Mouse (Mus musculus): ENCODE data around the gene Gm10260. TPM values are rescaled to one million over a fixed set of nuclear protein-coding genes. Genes with fewer than 3 reads are reported as not detected.
A peak's percentile ranks its signal among the peaks of the same experiment; 100 is the strongest.

Gm10260 gene
- polyA plus RNA-seq, 1 experiment from 2014 or later = 5.0 TPM

DNA sequence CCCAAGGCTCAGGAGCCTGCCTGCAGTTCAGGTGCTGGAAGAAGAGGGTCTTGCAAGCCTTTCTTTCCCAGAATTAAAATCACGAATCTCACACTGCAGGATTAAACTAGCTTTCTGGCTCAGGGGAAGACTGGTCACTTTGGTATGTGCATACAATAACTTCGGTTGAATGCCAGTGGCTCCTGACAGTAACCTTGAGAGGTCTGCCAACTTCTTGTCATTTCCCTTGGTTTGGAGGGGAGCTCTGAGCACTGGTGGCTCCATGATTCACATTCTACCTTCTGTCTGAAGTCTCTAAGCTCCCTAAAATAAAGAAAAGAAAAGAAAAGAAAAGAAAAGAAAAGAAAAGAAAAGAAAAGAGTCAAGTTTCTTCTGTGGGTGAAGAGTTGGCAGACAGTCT is 16.4 kb downstream of the Gm10260 start:
- Histone ChIP-seq H3K4me1 (replicated peaks) (peaks cover 38% of the 10 kb centered on the region), H3K4me2 (peak overlapping the region; percentile 64), H3K4me3 (replicated peaks) (no peak overlapping the region), H3K27me3 (no peaks in the 10 kb centered on the region), H3K9ac (peak overlapping the region; percentile 16), H3K27ac (replicated peaks) (peak overlapping the region; percentile 81), H3K9me3 (replicated peaks) (no peaks in the 10 kb centered on the region), H3K36me3 (replicated peaks) (no peaks in the 10 kb centered on the region)
- no peak for ATAC-seq (ENCODE audit: insufficient read depth)
- WGBS (ENCODE audit: insufficient replicate concordance) = 26% methylated on average over 2 of the region's 2 CpGs

DNA sequence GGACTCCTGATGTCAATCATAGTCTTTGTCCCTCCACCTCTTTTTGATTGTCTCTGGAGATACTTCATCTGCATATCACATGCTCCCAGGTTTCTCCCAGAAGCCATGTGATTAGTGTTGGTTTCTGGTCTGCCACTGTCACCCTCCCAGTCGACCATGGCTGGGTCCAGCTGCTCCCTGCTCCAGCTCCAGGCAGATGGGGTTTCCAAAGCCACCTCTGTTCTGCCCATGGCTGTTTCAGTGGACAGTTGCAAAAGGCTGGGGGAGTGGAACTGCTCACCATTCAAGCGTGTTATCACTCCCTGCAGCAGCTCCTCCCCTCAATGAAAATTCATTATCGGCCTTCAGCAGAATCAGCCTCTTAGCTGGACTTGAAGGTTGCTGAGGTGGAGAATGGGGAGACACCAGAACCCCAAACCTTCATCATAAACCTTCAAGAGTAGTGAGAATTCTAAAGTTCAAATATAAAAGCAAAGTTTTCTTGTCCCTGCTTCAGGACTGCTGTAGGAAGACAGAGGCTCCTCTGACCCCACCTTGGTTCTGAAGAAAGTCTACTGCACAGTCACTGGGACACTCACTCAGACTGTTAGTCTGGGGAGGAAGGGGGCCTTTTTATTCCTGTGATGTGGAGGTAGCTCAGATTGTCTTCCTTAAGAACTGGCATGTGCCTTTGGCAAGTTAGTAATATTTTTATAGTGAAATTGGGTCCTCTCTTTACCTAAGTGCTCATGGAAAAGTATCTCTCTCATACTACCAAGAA is 17.0 kb downstream of the Gm10260 start:
- H3K9ac ChIP-seq = peak overlapping the region; percentile 16; the same call in 1 of the 2 replicates
- 15% methylated on average over 3 of the region's 3 CpGs for WGBS (ENCODE audit: insufficient replicate concordance)
- H3K9me3 ChIP-seq (replicated peaks) = no peaks in the 10 kb centered on the region
- peaks cover 38% of the 10 kb centered on the region for H3K4me1 ChIP-seq (replicated peaks)
- peak overlapping the region; percentile 64 for H3K4me2 ChIP-seq
- peak; percentile 97 for ATAC-seq (ENCODE audit: insufficient read depth)
- H3K27me3 ChIP-seq = no peaks in the 10 kb centered on the region
- no peaks in the 10 kb centered on the region for H3K36me3 ChIP-seq (replicated peaks)
- H3K27ac ChIP-seq (replicated peaks) = peak overlapping the region; percentile 81
- H3K4me3 ChIP-seq (replicated peaks) = no peak overlapping the region

DNA sequence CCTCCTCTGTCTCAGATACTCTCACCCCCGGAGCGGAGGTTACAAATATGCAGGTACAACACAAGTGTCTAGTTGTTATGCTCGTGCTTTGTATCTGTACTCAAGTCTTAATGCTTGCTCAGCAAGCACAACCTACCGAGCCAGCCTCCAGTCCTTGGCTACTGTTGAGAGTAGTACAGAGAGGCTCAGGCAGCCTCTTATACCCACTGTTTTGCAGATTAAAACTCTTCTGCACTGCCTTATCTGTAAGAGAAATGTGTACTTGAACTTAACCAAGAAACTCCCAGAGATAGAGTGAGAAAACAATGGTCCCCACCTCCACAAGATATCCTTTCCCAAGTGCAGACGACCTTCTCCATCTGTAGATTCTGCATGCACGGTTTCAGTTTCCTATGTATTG is 24.5 kb downstream of the Gm10260 start:
- Histone ChIP-seq H3K36me3 (replicated peaks) (no peaks in the 10 kb centered on the region), H3K9me3 (replicated peaks) (no peaks in the 10 kb centered on the region), H3K9ac (no peak overlapping the region), H3K4me2 (no peak overlapping the region), H3K4me3 (replicated peaks) (no peak overlapping the region), H3K27ac (replicated peaks) (peak overlapping the region; percentile 7; the same call in 1 of the 2 replicates), H3K4me1 (replicated peaks) (peaks cover 16% of the 10 kb centered on the region), H3K27me3 (no peaks in the 10 kb centered on the region)
- 47% methylated on average over 6 of the region's 6 CpGs for WGBS (ENCODE audit: insufficient replicate concordance)
- peak; percentile 74; the same call in 1 of the 2 replicates for ATAC-seq (ENCODE audit: insufficient read depth)

- H3K4me3 ChIP-seq (replicated peaks) = no peak overlapping the region
- no peak for ATAC-seq (ENCODE audit: insufficient read depth)
Measured at GRCm38 (mm10) chr13:97734760-97735159, 25.7 kb downstream of the Gm10260 start.

GRCm38 (mm10) chr13:97725160-97725825 is 35.1 kb downstream of the Gm10260 start:
- Histone ChIP-seq H3K9me3 (replicated peaks) (no peaks in the 10 kb centered on the region), H3K4me1 (replicated peaks) (no peaks in the 10 kb centered on the region), H3K27me3 (no peaks in the 10 kb centered on the region), H3K9ac (no peak overlapping the region), H3K36me3 (replicated peaks) (no peaks in the 10 kb centered on the region), H3K27ac (replicated peaks) (no peak overlapping the region), H3K4me3 (replicated peaks) (no peak overlapping the region), H3K4me2 (no peak overlapping the region)
- no peak for ATAC-seq (ENCODE audit: insufficient read depth)
- 71% methylated on average over 11 of the region's 11 CpGs for WGBS (ENCODE audit: insufficient replicate concordance)

More at GRCm38 (mm10) chr13:97734760-97735159, 25.7 kb downstream of the Gm10260 start:
- peaks cover 16% of the 10 kb centered on the region for H3K4me1 ChIP-seq (replicated peaks)
- WGBS (ENCODE audit: insufficient replicate concordance) = 66% methylated on average over 3 of the region's 3 CpGs
- no peaks in the 10 kb centered on the region for H3K36me3 ChIP-seq (replicated peaks)
- no peak overlapping the region for H3K4me2 ChIP-seq
- no peak overlapping the region for H3K27ac ChIP-seq (replicated peaks)
- H3K27me3 ChIP-seq = no peaks in the 10 kb centered on the region
- no peaks in the 10 kb centered on the region for H3K9me3 ChIP-seq (replicated peaks)
- H3K9ac ChIP-seq = no peak overlapping the region

DNA sequence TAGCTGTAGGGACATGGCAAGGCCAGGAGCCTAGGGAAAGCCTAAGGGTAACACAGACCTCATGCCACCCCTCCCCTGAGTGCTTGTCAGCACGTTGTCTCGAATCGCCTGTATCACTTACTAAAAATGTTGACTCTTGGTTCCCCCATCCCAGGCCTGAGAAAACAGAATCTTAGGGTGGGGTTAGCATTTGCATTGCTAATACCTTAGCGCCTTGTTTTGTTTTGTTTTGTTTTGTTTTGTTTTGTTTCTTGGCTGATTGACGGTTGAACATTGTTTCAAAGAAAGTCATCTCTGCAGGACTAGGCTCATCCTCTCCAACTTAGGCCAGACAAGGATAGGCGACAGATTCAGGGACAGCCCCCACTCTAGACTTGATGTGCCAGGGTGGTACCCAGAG is 35.9 kb downstream of the Gm10260 start:
- Histone ChIP-seq H3K9me3 (replicated peaks) (no peaks in the 10 kb centered on the region), H3K4me2 (no peak overlapping the region), H3K27me3 (no peaks in the 10 kb centered on the region), H3K36me3 (replicated peaks) (no peaks in the 10 kb centered on the region), H3K27ac (replicated peaks) (no peak overlapping the region), H3K4me1 (replicated peaks) (no peaks in the 10 kb centered on the region), H3K4me3 (replicated peaks) (no peak overlapping the region), H3K9ac (no peak overlapping the region)
- WGBS (ENCODE audit: insufficient replicate concordance) = 69% methylated on average over 6 of the region's 6 CpGs
- no peak for ATAC-seq (ENCODE audit: insufficient read depth)

DNA sequence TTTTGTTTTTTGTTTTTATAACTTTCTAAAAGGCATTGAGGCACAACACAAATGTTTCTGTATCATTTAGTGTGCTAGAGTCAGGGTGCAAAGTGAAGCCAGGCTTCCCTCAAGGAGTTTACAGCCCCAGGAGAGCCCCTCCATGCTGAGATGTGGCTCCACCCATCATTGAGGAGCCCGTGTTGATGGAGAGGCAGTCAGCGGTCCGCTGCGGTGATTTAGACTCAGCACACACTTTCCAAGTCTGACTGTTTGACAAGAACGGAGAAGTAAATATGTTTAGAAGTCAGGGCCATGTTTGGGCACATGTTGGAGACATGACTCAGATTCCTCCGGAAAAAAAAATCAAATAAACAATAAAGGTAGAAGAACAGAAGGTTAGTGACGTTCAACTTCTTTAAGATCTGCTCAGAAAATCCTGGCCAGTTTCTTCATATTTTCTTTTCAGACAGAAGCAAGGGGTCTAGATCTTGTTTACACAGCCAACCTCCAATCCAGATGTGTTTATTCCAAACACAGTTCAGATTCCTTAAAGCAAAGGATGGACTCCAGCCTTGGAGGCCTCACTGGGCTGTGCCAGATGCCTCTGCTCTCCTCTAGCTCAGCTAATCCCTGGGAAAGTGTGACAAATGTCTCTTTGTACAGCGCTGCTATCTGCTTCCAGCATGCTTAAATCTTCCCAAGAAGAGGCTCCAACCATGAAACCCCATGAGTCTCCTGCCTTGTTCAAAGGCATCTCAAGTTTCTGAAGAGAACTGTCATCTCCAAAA is 47.7 kb downstream of the Gm10260 start:
- Histone ChIP-seq H3K36me3 (replicated peaks) (no peaks in the 10 kb centered on the region), H3K4me3 (replicated peaks) (no peak overlapping the region), H3K4me2 (no peak overlapping the region), H3K4me1 (replicated peaks) (no peaks in the 10 kb centered on the region), H3K9me3 (replicated peaks) (no peaks in the 10 kb centered on the region), H3K9ac (no peak overlapping the region), H3K27ac (replicated peaks) (no peak overlapping the region), H3K27me3 (no peaks in the 10 kb centered on the region)
- WGBS (ENCODE audit: insufficient replicate concordance) = 64% methylated on average over 8 of the region's 8 CpGs
- no peak for ATAC-seq (ENCODE audit: insufficient read depth)

- H3K4me2 ChIP-seq = no peak overlapping the region
- no peaks in the 10 kb centered on the region for H3K4me1 ChIP-seq (replicated peaks)
- no peak overlapping the region for H3K9ac ChIP-seq
- no peak overlapping the region for H3K4me3 ChIP-seq (replicated peaks)
- H3K27ac ChIP-seq (replicated peaks) = no peak overlapping the region
- no peak for ATAC-seq (ENCODE audit: insufficient read depth)
- H3K27me3 ChIP-seq = no peaks in the 10 kb centered on the region
- H3K36me3 ChIP-seq (replicated peaks) = no peaks in the 10 kb centered on the region
- WGBS (ENCODE audit: insufficient replicate concordance) = 53% methylated on average over 2 of the region's 2 CpGs
- H3K9me3 ChIP-seq (replicated peaks) = no peaks in the 10 kb centered on the region
Measured at GRCm38 (mm10) chr13:97711510-97711909, 48.9 kb downstream of the Gm10260 start.
